Mouse (Mus musculus): ENCODE results near the gene Rmnd5a. TPM values are rescaled to one million over a fixed set of nuclear protein-coding genes. Genes with fewer than 3 reads are reported as not detected.

Rmnd5a gene
- polyA plus RNA-seq, 1 experiment from 2014 or later, result 8.4 TPM

GRCm38 (mm10) chr6:71398829-71399609 is 41.4 kb downstream of the Rmnd5a start:
- Histone ChIP-seq H3K9ac (no peak overlapping the region), H3K36me3 (peaks cover 10% of the 10 kb centered on the region), H3K4me3 (no peak overlapping the region), H3K27me3 (no peaks in the 10 kb centered on the region), H3K4me2 (no peak overlapping the region), H3K27ac (no peak overlapping the region), H3K9me3 (replicated peaks) (no peaks in the 10 kb centered on the region), H3K4me1 (replicated peaks) (peaks cover 13% of the 10 kb centered on the region)
- 77% methylated on average over 4 of the region's 4 CpGs for WGBS
- no peak for ATAC-seq (replicated peaks; ENCODE audit: insufficient number of reproducible peaks, insufficient read depth, low FRiP score, low read depth)

- Histone ChIP-seq H3K4me3 (no peak overlapping the region), H3K27ac (no peak overlapping the region), H3K4me1 (replicated peaks) (peaks cover 13% of the 10 kb centered on the region), H3K9me3 (replicated peaks) (no peaks in the 10 kb centered on the region), H3K4me2 (no peak overlapping the region), H3K27me3 (no peaks in the 10 kb centered on the region), H3K9ac (no peak overlapping the region), H3K36me3 (peaks cover 15% of the 10 kb centered on the region)
- ATAC-seq (replicated peaks; ENCODE audit: insufficient number of reproducible peaks, insufficient read depth, low FRiP score, low read depth), result no peak
- 90% methylated on average over 6 of the region's 6 CpGs for WGBS
Observed at GRCm38 (mm10) chr6:71396761-71397160, 43.7 kb downstream of the Rmnd5a start.

GRCm38 (mm10) chr6:71396016-71396415 is 44.4 kb downstream of the Rmnd5a start:
- ATAC-seq (replicated peaks; ENCODE audit: insufficient number of reproducible peaks, insufficient read depth, low FRiP score, low read depth), result no peak
- H3K27me3 ChIP-seq, result no peaks in the 10 kb centered on the region
- H3K27ac ChIP-seq, result no peak overlapping the region
- H3K36me3 ChIP-seq, result peaks cover 18% of the 10 kb centered on the region
- no peak overlapping the region for H3K9ac ChIP-seq
- no peak overlapping the region for H3K4me3 ChIP-seq
- peaks cover 13% of the 10 kb centered on the region for H3K4me1 ChIP-seq (replicated peaks)
- WGBS, result 92% methylated on average over 1 of the region's 1 CpGs
- no peak overlapping the region for H3K4me2 ChIP-seq
- H3K9me3 ChIP-seq (replicated peaks), result no peaks in the 10 kb centered on the region

GRCm38 (mm10) chr6:71390496-71390895 is 49.9 kb downstream of the Rmnd5a start:
- no peak overlapping the region for H3K9ac ChIP-seq
- WGBS, result 84% methylated on average over 2 of the region's 2 CpGs
- no peak overlapping the region for H3K4me2 ChIP-seq
- H3K4me1 ChIP-seq (replicated peaks), result peaks cover 6% of the 10 kb centered on the region
- peaks cover 8% of the 10 kb centered on the region; the same call in 1 of the 2 replicates for H3K36me3 ChIP-seq
- no peak overlapping the region for H3K4me3 ChIP-seq
- no peak for ATAC-seq (replicated peaks; ENCODE audit: insufficient number of reproducible peaks, insufficient read depth, low FRiP score, low read depth)
- no peaks in the 10 kb centered on the region for H3K27me3 ChIP-seq
- no peaks in the 10 kb centered on the region for H3K9me3 ChIP-seq (replicated peaks)
- no peak overlapping the region for H3K27ac ChIP-seq

- H3K4me1 ChIP-seq (replicated peaks), result no peaks in the 10 kb centered on the region
- no peaks in the 10 kb centered on the region for H3K27me3 ChIP-seq
- ATAC-seq (replicated peaks; ENCODE audit: insufficient number of reproducible peaks, insufficient read depth, low FRiP score, low read depth), result no peak
- H3K9ac ChIP-seq, result no peak overlapping the region
- no peaks in the 10 kb centered on the region for H3K9me3 ChIP-seq (replicated peaks)
- no peak overlapping the region for H3K4me2 ChIP-seq
- H3K4me3 ChIP-seq, result no peak overlapping the region
- WGBS, result 87% methylated on average over 5 of the region's 5 CpGs
- H3K27ac ChIP-seq, result no peak overlapping the region
- no peaks in the 10 kb centered on the region for H3K36me3 ChIP-seq
Observed at GRCm38 (mm10) chr6:71381654-71382053, 58.8 kb downstream of the Rmnd5a start.

- Histone ChIP-seq H3K4me2 (no peak overlapping the region), H3K27me3 (no peaks in the 10 kb centered on the region), H3K36me3 (no peaks in the 10 kb centered on the region), H3K4me3 (no peak overlapping the region), H3K9me3 (replicated peaks) (no peaks in the 10 kb centered on the region), H3K9ac (no peak overlapping the region), H3K27ac (no peak overlapping the region), H3K4me1 (replicated peaks) (no peaks in the 10 kb centered on the region)
- ATAC-seq (replicated peaks; ENCODE audit: insufficient number of reproducible peaks, insufficient read depth, low FRiP score, low read depth), result no peak
- 89% methylated on average over 13 of the region's 13 CpGs for WGBS
Observed at GRCm38 (mm10) chr6:71376711-71377110, 63.7 kb downstream of the Rmnd5a start.

- Histone ChIP-seq H3K9me3 (replicated peaks) (no peaks in the 10 kb centered on the region), H3K27ac (no peak overlapping the region), H3K4me1 (replicated peaks) (no peaks in the 10 kb centered on the region), H3K27me3 (no peaks in the 10 kb centered on the region), H3K36me3 (no peaks in the 10 kb centered on the region), H3K4me2 (no peak overlapping the region), H3K9ac (no peak overlapping the region), H3K4me3 (no peak overlapping the region)
- ATAC-seq (replicated peaks; ENCODE audit: insufficient number of reproducible peaks, insufficient read depth, low FRiP score, low read depth), result no peak
- WGBS, result 57% methylated on average over 2 of the region's 2 CpGs
Observed at GRCm38 (mm10) chr6:71374921-71375320, 65.5 kb downstream of the Rmnd5a start.

GRCm38 (mm10) chr6:71374311-71374829 is 66.1 kb downstream of the Rmnd5a start:
- no peaks in the 10 kb centered on the region for H3K36me3 ChIP-seq
- no peak overlapping the region for H3K4me2 ChIP-seq
- no peaks in the 10 kb centered on the region for H3K27me3 ChIP-seq
- H3K4me3 ChIP-seq, result no peak overlapping the region
- no peaks in the 10 kb centered on the region for H3K4me1 ChIP-seq (replicated peaks)
- no peak overlapping the region for H3K27ac ChIP-seq
- no peak for ATAC-seq (replicated peaks; ENCODE audit: insufficient number of reproducible peaks, insufficient read depth, low FRiP score, low read depth)
- H3K9ac ChIP-seq, result no peak overlapping the region
- H3K9me3 ChIP-seq (replicated peaks), result no peaks in the 10 kb centered on the region
- 78% methylated on average over 19 of the region's 19 CpGs for WGBS

GRCm38 (mm10) chr6:71373249-71373775 is 67.1 kb downstream of the Rmnd5a start, which contains the start of gene Cd8a:
Gene Cd8a, plus strand, starts transcription at chr6:71373427.
- no peak within 1 kb of the TSS for H3K4me2 ChIP-seq
- H3K4me1 ChIP-seq (replicated peaks), result no peaks in the 10 kb centered on the region
- H3K27ac ChIP-seq, result no peak within 1 kb of the TSS
- no peaks in the 10 kb centered on the region for H3K27me3 ChIP-seq
- no peak within 1 kb of the TSS for H3K9ac ChIP-seq
- H3K4me3 ChIP-seq, result no peak within 1 kb of the TSS
- H3K9me3 ChIP-seq (replicated peaks), result no peaks in the 10 kb centered on the region
- no peaks in the 10 kb centered on the region for H3K36me3 ChIP-seq
- ATAC-seq (replicated peaks; ENCODE audit: insufficient number of reproducible peaks, insufficient read depth, low FRiP score, low read depth), result no peak
- WGBS, result 71% methylated on average over 14 of the region's 14 CpGs

GRCm38 (mm10) chr6:71372041-71372720 is 68.3 kb downstream of the Rmnd5a start:
- no peak overlapping the region for H3K9ac ChIP-seq
- ATAC-seq (replicated peaks; ENCODE audit: insufficient number of reproducible peaks, insufficient read depth, low FRiP score, low read depth), result no peak
- H3K36me3 ChIP-seq, result no peaks in the 10 kb centered on the region
- H3K4me1 ChIP-seq (replicated peaks), result no peaks in the 10 kb centered on the region
- H3K27ac ChIP-seq, result no peak overlapping the region
- WGBS, result 83% methylated on average over 5 of the region's 5 CpGs
- H3K27me3 ChIP-seq, result no peaks in the 10 kb centered on the region
- no peak overlapping the region for H3K4me3 ChIP-seq
- H3K9me3 ChIP-seq (replicated peaks), result no peaks in the 10 kb centered on the region
- H3K4me2 ChIP-seq, result no peak overlapping the region

GRCm38 (mm10) chr6:71371085-71371605 is 69.3 kb downstream of the Rmnd5a start:
- ATAC-seq (replicated peaks; ENCODE audit: insufficient number of reproducible peaks, insufficient read depth, low FRiP score, low read depth), result no peak
- H3K9ac ChIP-seq, result no peak overlapping the region
- H3K9me3 ChIP-seq (replicated peaks), result no peaks in the 10 kb centered on the region
- 84% methylated on average over 5 of the region's 5 CpGs for WGBS
- H3K27me3 ChIP-seq, result no peaks in the 10 kb centered on the region
- H3K27ac ChIP-seq, result no peak overlapping the region
- no peak overlapping the region for H3K4me2 ChIP-seq
- no peaks in the 10 kb centered on the region for H3K4me1 ChIP-seq (replicated peaks)
- H3K36me3 ChIP-seq, result no peaks in the 10 kb centered on the region
- H3K4me3 ChIP-seq, result no peak overlapping the region

Measured in heart, embryonic 15.5 days (tissue).